Mouse (Mus musculus): Measurements from ENCODE around the gene Nfia. TPM values are rescaled to one million over a fixed set of nuclear protein-coding genes. Genes with fewer than 3 reads are reported as not detected.

Gene Nfia
- polyA plus RNA-seq, 1 experiment, result 0.09 TPM

DNA sequence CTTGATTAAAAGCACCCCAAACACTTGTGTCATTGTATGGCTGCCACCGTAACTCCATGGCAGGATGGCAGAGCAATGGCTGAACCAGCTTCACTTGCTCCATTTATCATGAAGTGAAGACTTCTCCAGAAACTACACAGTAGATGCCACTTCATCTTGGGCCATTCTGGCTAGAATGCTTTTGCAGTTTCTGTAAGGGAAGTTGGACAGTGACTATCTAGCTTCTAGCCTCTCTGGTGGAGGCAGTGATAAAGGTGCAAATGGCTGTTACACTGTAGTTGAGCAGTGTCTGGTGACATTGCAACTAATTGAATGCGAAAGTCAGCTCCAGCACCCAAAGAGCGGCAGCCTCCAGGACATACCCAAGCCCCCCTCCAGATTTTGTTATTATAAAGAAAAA, 78.5 kb downstream of the Nfia start:
- TF ChIP-seq GATA1 (IDR thresholded peaks at IDR 0.05; ENCODE audit: low read length), result no peak

GRCm38 (mm10) chr4:97851698-97852097, 79.2 kb downstream of the Nfia start:
- no peak for TF ChIP-seq GATA1 (IDR thresholded peaks at IDR 0.05; ENCODE audit: low read length)

DNA sequence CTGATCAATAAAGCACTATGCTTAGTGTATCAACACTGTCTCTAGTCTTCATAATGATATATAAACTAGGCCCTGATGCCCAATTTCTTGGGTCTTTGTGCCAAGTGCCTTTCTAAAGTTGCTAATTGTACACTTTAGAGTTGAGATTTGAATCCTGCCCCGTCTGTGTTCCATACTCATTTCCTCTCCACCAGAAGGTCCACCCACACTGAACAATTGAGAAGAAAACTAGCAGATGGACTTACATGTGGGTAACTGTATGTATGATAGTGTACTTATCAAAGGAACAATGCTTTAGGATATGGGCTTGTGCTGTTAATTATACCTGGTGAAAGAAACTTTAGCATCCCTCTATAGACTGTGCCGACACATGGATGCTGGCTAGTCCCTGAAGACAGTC, 80.1 kb downstream of the Nfia start:
- TF ChIP-seq GATA1 (IDR thresholded peaks at IDR 0.05; ENCODE audit: low read length), result no peak

GRCm38 (mm10) chr4:97854779-97855178, 82.2 kb downstream of the Nfia start:
- no peak for TF ChIP-seq GATA1 (IDR thresholded peaks at IDR 0.05; ENCODE audit: low read length)

- TF ChIP-seq GATA1 (IDR thresholded peaks at IDR 0.05; ENCODE audit: low read length), result no peak
Measured at GRCm38 (mm10) chr4:97855712-97856420, 83.3 kb downstream of the Nfia start.

GRCm38 (mm10) chr4:97857549-97857948, 85.0 kb downstream of the Nfia start:
- no peak for TF ChIP-seq GATA1 (IDR thresholded peaks at IDR 0.05; ENCODE audit: low read length)

DNA sequence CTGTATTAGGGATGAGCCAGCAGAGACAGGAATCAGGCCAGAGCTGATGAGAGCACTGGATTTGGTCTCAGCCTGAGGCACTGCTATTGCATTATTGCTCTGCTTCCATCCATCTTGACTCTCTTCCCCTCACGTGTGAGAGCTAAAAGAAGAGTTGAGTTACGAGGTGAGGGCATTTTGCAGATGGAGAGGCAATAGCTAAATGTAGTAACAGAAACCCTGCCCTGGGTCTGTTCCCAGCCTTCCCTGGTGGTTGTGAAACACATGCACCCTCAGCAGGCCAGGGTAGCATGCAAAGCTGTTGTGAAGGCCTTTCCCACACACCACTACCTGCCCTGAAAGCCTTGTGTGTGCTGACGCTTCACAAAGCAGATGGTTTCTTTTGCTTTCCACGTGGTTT, 86.9 kb downstream of the Nfia start:
- TF ChIP-seq GATA1 (IDR thresholded peaks at IDR 0.05; ENCODE audit: low read length), result no peak

GRCm38 (mm10) chr4:97860376-97860775, 87.8 kb downstream of the Nfia start:
- TF ChIP-seq GATA1 (IDR thresholded peaks at IDR 0.05; ENCODE audit: low read length), result no peak

GRCm38 (mm10) chr4:97860791-97861344, 88.3 kb downstream of the Nfia start:
- no peak for TF ChIP-seq GATA1 (IDR thresholded peaks at IDR 0.05; ENCODE audit: low read length)

DNA sequence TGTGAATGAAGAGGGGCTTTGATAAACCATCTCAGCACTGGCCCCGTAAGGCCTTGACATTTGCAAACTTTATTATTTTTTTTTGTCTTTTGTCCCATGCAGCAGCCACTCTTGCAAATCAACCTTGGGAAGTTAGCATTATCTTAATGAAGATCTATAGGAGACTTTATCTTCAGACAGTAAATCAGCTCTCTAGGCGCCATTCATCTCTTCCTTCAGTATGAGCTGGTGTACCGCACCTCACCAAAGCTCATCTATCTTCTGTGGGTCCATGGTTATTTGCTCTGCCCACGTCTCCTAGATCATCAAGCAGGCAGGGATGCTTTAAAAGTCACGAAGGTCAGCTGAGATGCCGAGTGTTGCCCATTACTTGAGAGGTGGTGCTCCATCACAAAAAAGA, 89.8 kb downstream of the Nfia start:
- no peak for TF ChIP-seq GATA1 (IDR thresholded peaks at IDR 0.05; ENCODE audit: low read length)

DNA sequence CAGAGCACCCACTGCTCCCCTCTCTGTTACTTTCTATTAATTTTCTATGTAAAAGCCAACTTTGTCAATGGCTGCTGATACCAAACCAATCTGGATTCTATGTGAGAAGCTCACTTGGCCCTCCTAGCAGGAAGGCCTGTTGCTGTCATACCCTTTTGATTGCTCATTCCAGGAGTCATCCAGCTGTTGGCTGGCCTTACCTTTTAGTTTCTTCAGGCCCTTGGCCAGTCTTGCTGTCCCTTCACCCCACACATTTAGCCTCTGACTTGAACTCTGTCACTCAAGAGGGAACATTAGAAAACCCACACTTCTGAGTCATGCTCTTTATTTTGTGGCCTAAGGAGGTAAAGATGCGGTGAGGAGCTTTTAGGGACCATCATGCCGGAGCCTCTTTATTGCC, 91.7 kb downstream of the Nfia start:
- TF ChIP-seq GATA1 (IDR thresholded peaks at IDR 0.05; ENCODE audit: low read length), result no peak

DNA sequence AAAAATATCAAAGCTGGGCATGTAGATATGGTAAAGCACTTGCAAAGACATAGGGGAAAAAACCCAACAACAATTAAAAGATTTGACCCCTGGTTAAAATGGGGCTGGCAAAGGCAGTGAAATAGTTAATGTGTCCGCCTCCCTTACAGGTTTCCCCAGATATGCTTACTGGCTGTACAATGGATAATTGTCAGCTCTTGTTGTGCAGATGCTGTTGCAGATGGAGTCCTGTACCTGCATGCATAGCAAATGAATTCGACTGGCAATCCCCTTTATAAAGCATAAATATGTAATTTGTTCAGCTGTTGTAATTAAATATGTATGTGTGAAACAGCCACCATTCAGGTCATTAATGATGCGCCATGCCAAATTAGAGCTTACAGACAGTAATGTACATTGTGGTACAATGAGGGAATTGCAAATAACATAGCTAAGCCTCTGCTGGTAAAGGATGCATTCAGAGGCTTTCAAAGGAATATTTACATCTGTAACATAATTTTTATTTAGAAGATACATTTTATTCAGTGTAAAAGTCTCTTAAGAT, 92.9 kb downstream of the Nfia start:
- no peak for TF ChIP-seq GATA1 (IDR thresholded peaks at IDR 0.05; ENCODE audit: low read length)

GRCm38 (mm10) chr4:97866463-97866862, 93.9 kb downstream of the Nfia start:
- TF ChIP-seq GATA1 (IDR thresholded peaks at IDR 0.05; ENCODE audit: low read length), result no peak

- no peak for TF ChIP-seq GATA1 (IDR thresholded peaks at IDR 0.05; ENCODE audit: low read length)
Measured at GRCm38 (mm10) chr4:97868307-97868937, 95.9 kb downstream of the Nfia start.

GRCm38 (mm10) chr4:97868938-97869440, 96.5 kb downstream of the Nfia start:
- no peak for TF ChIP-seq GATA1 (IDR thresholded peaks at IDR 0.05; ENCODE audit: low read length)

- TF ChIP-seq GATA1 (IDR thresholded peaks at IDR 0.05; ENCODE audit: low read length), result no peak
Measured at GRCm38 (mm10) chr4:97869451-97869850, 96.9 kb downstream of the Nfia start.

All from G1E-ER4 (cell line).